Mouse (Mus musculus) ES-Bruce4 (cell line): Measurements from ENCODE around the gene Vwce.

Source experiments
- CTCF ChIP-seq: IDR thresholded peaks from one replicate; pipeline ENCODE4 v1.8.1; 2011; ENCODE audit warnings: low read depth, low read length
- EP300 ChIP-seq: IDR thresholded peaks from 2 replicates; pipeline ENCODE4 v1.6.1; 2011; ENCODE audit warnings: low read depth, low read length; ENCODE audit not compliant: insufficient read depth
- POLR2A ChIP-seq: IDR thresholded peaks from one replicate; pipeline ENCODE4 v1.8.1; 2011; ENCODE audit warnings: low read length; ENCODE audit not compliant: insufficient read depth

DNA sequence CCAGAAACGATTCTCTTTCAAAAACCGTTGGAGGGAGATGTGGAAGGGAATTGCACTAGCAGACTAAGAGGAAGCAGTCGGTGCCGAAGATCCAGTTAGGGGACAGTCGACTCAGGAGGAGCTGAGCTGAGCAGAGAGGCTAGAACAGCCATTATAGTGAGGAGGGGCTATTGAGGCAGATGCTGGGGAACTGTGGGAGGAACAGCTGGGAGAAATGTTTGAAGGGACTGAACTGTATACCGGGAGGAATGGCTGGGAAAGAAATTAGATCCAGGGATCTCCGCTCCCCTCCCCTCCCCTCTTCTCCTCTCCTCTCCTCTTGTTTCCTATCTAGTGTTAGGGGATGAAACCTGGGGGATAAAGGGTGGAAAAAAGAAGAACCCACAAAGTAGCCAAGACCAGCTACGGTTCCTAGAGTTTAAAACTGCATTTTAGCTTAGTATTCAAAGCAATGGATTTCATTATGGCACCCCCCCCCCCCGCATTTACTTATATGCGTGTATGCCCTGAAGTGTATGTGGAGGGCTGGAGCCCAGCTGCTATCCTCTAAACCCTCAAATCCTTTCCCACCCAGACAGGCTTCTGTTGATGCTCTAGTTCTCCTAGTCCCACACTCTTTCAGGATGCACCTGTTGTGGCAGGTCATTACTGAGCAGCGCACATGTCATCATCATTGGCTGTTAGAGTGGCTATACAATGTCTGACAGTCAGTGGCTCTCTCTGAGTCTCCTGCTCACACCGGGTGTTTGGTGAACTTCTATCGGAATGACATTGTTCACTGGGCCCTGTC is 6.8 kb downstream of the Vwce start:
- TF ChIP-seq EP300 = no peak
- no peak for TF ChIP-seq CTCF
- TF ChIP-seq POLR2A = no peak
